In the genomic region with DNA sequence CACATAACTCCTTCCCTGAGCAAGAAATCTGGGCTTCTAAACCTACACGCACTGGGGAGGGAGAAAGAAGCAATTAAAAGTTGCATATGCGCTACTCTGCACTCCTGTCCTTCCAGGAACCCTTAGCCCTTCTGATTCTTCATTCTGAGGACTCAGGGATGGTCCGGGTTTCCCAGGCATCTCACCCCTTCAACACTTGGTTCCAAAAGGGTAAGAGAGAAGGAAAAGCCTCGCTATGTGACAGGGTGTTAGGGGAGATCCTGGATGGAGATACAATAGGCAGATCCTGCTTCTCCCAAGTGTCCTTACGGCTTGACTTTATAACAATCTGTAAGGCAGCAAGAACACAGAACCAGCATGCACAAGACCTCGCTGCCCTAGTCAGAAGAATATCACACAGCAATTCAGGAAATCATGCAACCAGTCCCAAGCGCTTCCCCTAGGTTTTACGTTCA, we compare ENCODE assay signal across 8 mouse cellular contexts. TPM values are rescaled to one million over a fixed set of nuclear protein-coding genes. Genes with fewer than 3 reads are reported as not detected.
DNase-seq lines count a peak whose midpoint lies in the region; ATAC-seq and TF ChIP-seq lines count a peak whose summit lies in the region.

No protein-coding gene starts in this region.

- peak overlapping the region; percentile 73 for H3K9ac ChIP-seq in heart, embryonic 16.5 days (ENCODE audit: low read length)
- no peak overlapping the region for H3K9ac ChIP-seq in liver, embryonic 16.5 days (ENCODE audit: low read depth, low read length)

- no peak for TF ChIP-seq CTCF in gastrocnemius, adult 2 months (IDR thresholded peaks at IDR 0.05)
- TF ChIP-seq CTCF in bone marrow macrophage, adult 2 months (IDR thresholded peaks at IDR 0.05; ENCODE audit: low read depth, low read length), result no peak

- ATAC-seq in heart, embryonic 16.5 days (replicated peaks; ENCODE audit: extremely low read depth, insufficient read depth, low FRiP score), result no peak
- no peak for ATAC-seq in liver, embryonic 16.5 days (ENCODE audit: low read depth)
- ATAC-seq in frontal cortex, adult (ENCODE audit: low TSS enrichment), result no peak

- TF ChIP-seq POLR2A in bone marrow macrophage, adult 2 months (IDR thresholded peaks at IDR 0.05; ENCODE audit: borderline replicate concordance, low read depth, low read length), result no peak

- no peaks in the 10 kb centered on the region for H3K27me3 ChIP-seq in heart, embryonic 16.5 days (ENCODE audit: control insufficient read depth, insufficient read depth, low read length)
- no peaks in the 10 kb centered on the region for H3K27me3 ChIP-seq in liver, embryonic 16.5 days (ENCODE audit: control insufficient read depth, insufficient read depth, low read depth, low read length)

- DNase-seq in gastrocnemius, adult 2 months, result no peak
- DNase-seq in gastrocnemius, postnatal 25 days, result no peak
- DNase-seq in spleen, adult 12 weeks (ENCODE audit: low spot score), result no peak
- DNase-seq in spleen, postnatal 10 days (ENCODE audit: low spot score in 2 of 2), result no peak

- 39% methylated on average over 8 of the region's 8 CpGs for WGBS in heart, embryonic 16.5 days
- 69% methylated on average over 8 of the region's 8 CpGs for WGBS in liver, embryonic 16.5 days (ENCODE audit: insufficient replicate concordance)

- H3K4me3 ChIP-seq in gastrocnemius, adult 2 months, result peak overlapping the region; percentile 52
- H3K4me3 ChIP-seq in bone marrow macrophage, adult 2 months (ENCODE audit: insufficient read depth, low read length), result no peak overlapping the region
- H3K4me3 ChIP-seq in heart, embryonic 16.5 days (ENCODE audit: low read length), result peak overlapping the region; percentile 12; the same call in 1 of the 2 replicates
- H3K4me3 ChIP-seq in liver, embryonic 16.5 days (ENCODE audit: low read depth, low read length), result no peak overlapping the region

- H3K27ac ChIP-seq in gastrocnemius, adult 2 months, result peak overlapping the region; percentile 98
- H3K27ac ChIP-seq in bone marrow macrophage, adult 2 months (ENCODE audit: insufficient read depth, low read depth, low read length), result peak overlapping the region; percentile 12
- peak overlapping the region; percentile 100 for H3K27ac ChIP-seq in heart, embryonic 16.5 days (ENCODE audit: low read length)
- H3K27ac ChIP-seq in liver, embryonic 16.5 days (ENCODE audit: low read length), result peak overlapping the region; percentile 12; the same call in 1 of the 2 replicates

- H3K4me2 ChIP-seq in heart, embryonic 16.5 days (ENCODE audit: low read depth, low read length), result peak overlapping the region; percentile 87
- 0 out of 2 replicates have a peak overlapping the region, but pooled peaks have one; percentile 5 for H3K4me2 ChIP-seq in liver, embryonic 16.5 days (ENCODE audit: low read depth, low read length)

- H3K4me1 ChIP-seq in bone marrow macrophage, adult 2 months (ENCODE audit: control insufficient read depth, insufficient read depth, low read length), result peaks cover 71% of the 10 kb centered on the region
- H3K4me1 ChIP-seq in heart, embryonic 16.5 days (ENCODE audit: control insufficient read depth, insufficient read depth, low read length), result peaks cover 96% of the 10 kb centered on the region
- peaks cover 88% of the 10 kb centered on the region for H3K4me1 ChIP-seq in liver, embryonic 16.5 days (ENCODE audit: control insufficient read depth, low read depth, low read length)

- intact Hi-C loops in gastrocnemius, adult 2 months (cut with DNase I), result no loop called here

- H3K36me3 ChIP-seq in heart, embryonic 16.5 days (ENCODE audit: control insufficient read depth, insufficient read depth), result 0 out of 2 replicates have a peak, but pooled peaks cover 4% of the 10 kb centered on the region
- peaks cover 14% of the 10 kb centered on the region for H3K36me3 ChIP-seq in liver, embryonic 16.5 days (ENCODE audit: control insufficient read depth, insufficient read depth)

- no peaks in the 10 kb centered on the region for H3K9me3 ChIP-seq in heart, embryonic 16.5 days (replicated peaks; ENCODE audit: control insufficient read depth, low read length)
- no peaks in the 10 kb centered on the region for H3K9me3 ChIP-seq in liver, embryonic 16.5 days (replicated peaks; ENCODE audit: control insufficient read depth, low read length)

RNA-seq across cellular contexts. Expression of gene Zmynd8, which starts 19.9 kb away (rescaled TPM):
- 10 to 100 TPM; 13.1 to 23.3 TPM for total RNA-seq in gastrocnemius, adult 2 months (2021)
- total RNA-seq in gastrocnemius, postnatal 25 days (2021), result 10 to 100 TPM; 17.1 to 18.4 TPM
- polyA plus RNA-seq in bone marrow macrophage, adult 2 months (2012; ENCODE audit: insufficient read depth, insufficient read length, missing spikeins), result 97.8 and 99.5 TPM in 2 replicates
- 36.0 and 40.2 TPM in 2 replicates for polyA plus RNA-seq in heart, embryonic 16.5 days (2015; fragmentation: Nextera tagmentation; extraction: Ambion mirVana)
- polyA plus RNA-seq in liver, embryonic 16.5 days (2015; fragmentation: Nextera tagmentation; extraction: Ambion mirVana), result 20.0 and 23.6 TPM in 2 replicates

Comparison
In these comparisons a context has a peak if more than half of its experiments do, and no peak if none do; other contexts are left out.
1. H3K27ac ChIP-seq: peak in every context shown above with its lines; median percentile 100 in heart, embryonic 16.5 days; 98 in gastrocnemius, adult 2 months; 12 in bone marrow macrophage, adult 2 months; 12 in liver, embryonic 16.5 days.
2. H3K4me3 ChIP-seq: peak in gastrocnemius, adult 2 months (single experiment) and heart, embryonic 16.5 days (single experiment); none in bone marrow macrophage, adult 2 months (single experiment) and liver, embryonic 16.5 days (single experiment).